ENCODE assay signal across 19 mouse cellular contexts in genomic region chr15:97041182-97041581, GRCm38 (mm10). TPM values are rescaled to one million over a fixed set of nuclear protein-coding genes. Genes with fewer than 3 reads are reported as not detected.
A peak's percentile ranks its signal among the peaks of the same experiment; 100 is the strongest.
DNase-seq lines count a peak whose midpoint lies in the region; ATAC-seq and TF ChIP-seq lines count a peak whose summit lies in the region.
"Had no signal": no experiment of that assay in that cellular context is flagged by ENCODE, and none has a peak within 500 bp of the region (broad histone marks: within the 10 kb centered on the region; RNA-seq: fewer than 3 reads in every experiment).

No protein-coding gene starts in this region.

- TF ChIP-seq CTCF in forebrain, postnatal 0 days (IDR thresholded peaks at IDR 0.05; ENCODE audit: low read depth), result no peak

- no peaks in the 10 kb centered on the region for H3K9me3 ChIP-seq in heart, embryonic 11.5 days (replicated peaks; ENCODE audit: control insufficient read depth, low read length)
- no peaks in the 10 kb centered on the region for H3K9me3 ChIP-seq in kidney, embryonic 15.5 days (replicated peaks)
- no peaks in the 10 kb centered on the region for H3K9me3 ChIP-seq in embryonic facial prominence, embryonic 14.5 days (ENCODE audit: control insufficient read depth, low read length)
- no peaks in the 10 kb centered on the region for H3K9me3 ChIP-seq in liver, embryonic 11.5 days (ENCODE audit: control insufficient read depth, low read length)
- H3K9me3 ChIP-seq in forebrain, postnatal 0 days (ENCODE audit: low read length), result no peaks in the 10 kb centered on the region
- H3K9me3 ChIP-seq: neural tube, embryonic 12.5 days had no signal

- no peak overlapping the region for H3K4me3 ChIP-seq in heart, embryonic 11.5 days (ENCODE audit: low read depth, low read length)
- no peak overlapping the region for H3K4me3 ChIP-seq in kidney, embryonic 15.5 days (replicated peaks)
- H3K4me3 ChIP-seq in embryonic facial prominence, embryonic 14.5 days (ENCODE audit: low read depth, low read length), result no peak overlapping the region
- H3K4me3 ChIP-seq in liver, embryonic 11.5 days (ENCODE audit: low read depth, low read length), result no peak overlapping the region
- H3K4me3 ChIP-seq in forebrain, postnatal 0 days (ENCODE audit: low read depth, low read length), result no peak overlapping the region
- H3K4me3 ChIP-seq: neural tube, embryonic 12.5 days had no signal

- no peak overlapping the region for H3K9ac ChIP-seq in heart, embryonic 11.5 days (ENCODE audit: low read depth, low read length)
- H3K9ac ChIP-seq in kidney, embryonic 15.5 days, result no peak overlapping the region
- H3K9ac ChIP-seq in embryonic facial prominence, embryonic 14.5 days (ENCODE audit: low read depth, low read length), result no peak overlapping the region
- H3K9ac ChIP-seq in liver, embryonic 11.5 days (ENCODE audit: low read depth, low read length), result no peak overlapping the region
- no peak overlapping the region for H3K9ac ChIP-seq in forebrain, postnatal 0 days
- H3K9ac ChIP-seq: hindbrain, embryonic 14.5 days; neural tube, embryonic 12.5 days had no signal

- 86% methylated on average over 9 of the region's 9 CpGs for WGBS in heart, embryonic 11.5 days (ENCODE audit: insufficient replicate concordance)
- WGBS in kidney, embryonic 15.5 days, result 77% methylated on average over 9 of the region's 9 CpGs
- 86% methylated on average over 9 of the region's 9 CpGs for WGBS in embryonic facial prominence, embryonic 14.5 days
- WGBS in liver, embryonic 11.5 days, result 80% methylated on average over 9 of the region's 9 CpGs
- WGBS in forebrain, postnatal 0 days, result 84% methylated on average over 9 of the region's 9 CpGs

- peaks cover 7% of the 10 kb centered on the region for H3K4me1 ChIP-seq in heart, embryonic 11.5 days (ENCODE audit: control insufficient read depth, insufficient read depth, low read length)
- H3K4me1 ChIP-seq in kidney, embryonic 15.5 days, result peaks cover 15% of the 10 kb centered on the region
- H3K4me1 ChIP-seq in embryonic facial prominence, embryonic 14.5 days (ENCODE audit: control insufficient read depth, insufficient read depth, low read length), result peaks cover 10% of the 10 kb centered on the region
- no peaks in the 10 kb centered on the region; the same call in 1 of the 2 replicates for H3K4me1 ChIP-seq in liver, embryonic 11.5 days (replicated peaks; ENCODE audit: control insufficient read depth, insufficient read depth, low read length)
- no peaks in the 10 kb centered on the region for H3K4me1 ChIP-seq in forebrain, postnatal 0 days (ENCODE audit: insufficient read depth)
- H3K4me1 ChIP-seq: neural tube, embryonic 12.5 days had no signal

- peak overlapping the region; percentile 84 for H3K27ac ChIP-seq in heart, embryonic 11.5 days (ENCODE audit: low read depth, low read length)
- H3K27ac ChIP-seq in kidney, embryonic 15.5 days, result peak overlapping the region; percentile 59
- H3K27ac ChIP-seq in embryonic facial prominence, embryonic 14.5 days (replicated peaks; ENCODE audit: low read depth, low read length), result peak overlapping the region; percentile 83
- H3K27ac ChIP-seq in liver, embryonic 11.5 days (ENCODE audit: low read depth, low read length), result peak overlapping the region; percentile 78; the same call in 1 of the 2 replicates
- no peak overlapping the region for H3K27ac ChIP-seq in forebrain, postnatal 0 days (ENCODE audit: low read depth, low read length)
- H3K27ac ChIP-seq: hindbrain, embryonic 14.5 days; neural tube, embryonic 12.5 days had no signal

- no peak for ATAC-seq in heart, embryonic 11.5 days (replicated peaks; ENCODE audit: insufficient number of reproducible peaks, low FRiP score, low TSS enrichment)
- no peak for ATAC-seq in kidney, embryonic 15.5 days (replicated peaks; ENCODE audit: low FRiP score)
- ATAC-seq in embryonic facial prominence, embryonic 14.5 days (ENCODE audit: low read depth), result no peak
- no peak for ATAC-seq in liver, embryonic 11.5 days (replicated peaks; ENCODE audit: low FRiP score)
- no peak for ATAC-seq in forebrain, postnatal 0 days
- ATAC-seq: activated CD4-positive, CD25-positive, alpha-beta regulatory T cell, adult 4 months had no signal

- H3K4me2 ChIP-seq in heart, embryonic 11.5 days, result no peak overlapping the region
- H3K4me2 ChIP-seq in kidney, embryonic 15.5 days, result no peak overlapping the region
- no peak overlapping the region for H3K4me2 ChIP-seq in embryonic facial prominence, embryonic 14.5 days (ENCODE audit: low read depth, low read length)
- H3K4me2 ChIP-seq in liver, embryonic 11.5 days, result no peak overlapping the region
- H3K4me2 ChIP-seq in forebrain, postnatal 0 days (ENCODE audit: low read depth), result no peak overlapping the region
- H3K4me2 ChIP-seq: hindbrain, embryonic 14.5 days; neural tube, embryonic 12.5 days had no signal

- no peak for DNase-seq in heart, adult 8-10 months (ENCODE audit: low spot score)
- DNase-seq in kidney, postnatal 14 days, result no peak
- no peak for DNase-seq in embryonic facial prominence, embryonic 14.5 days (ENCODE audit: low spot score)
- DNase-seq in liver, embryonic 11.5 days (ENCODE audit: low spot score), result no peak
- no peak for DNase-seq in layer of hippocampus, postnatal 10 days (ENCODE audit: low spot score in 2 of 2)
- no peak for DNase-seq in forebrain, postnatal 0 days
- DNase-seq: adrenal gland, postnatal 36 days; cerebellum, postnatal 10 days; embryo, embryonic 11 days; gastrocnemius, postnatal 10 days; kidney, adult 9 months; lung, postnatal 14 days; right cerebral cortex, postnatal 25 days; thymus, adult 2 months had no signal

- H3K36me3 ChIP-seq in heart, embryonic 11.5 days (ENCODE audit: control insufficient read depth, insufficient read depth, low read length), result no peaks in the 10 kb centered on the region
- H3K36me3 ChIP-seq in kidney, embryonic 15.5 days, result no peaks in the 10 kb centered on the region
- no peaks in the 10 kb centered on the region for H3K36me3 ChIP-seq in embryonic facial prominence, embryonic 14.5 days (ENCODE audit: control insufficient read depth, insufficient read depth, low read length)
- H3K36me3 ChIP-seq in liver, embryonic 11.5 days (ENCODE audit: control insufficient read depth, insufficient read depth, low read length), result no peaks in the 10 kb centered on the region
- H3K36me3 ChIP-seq in forebrain, postnatal 0 days (ENCODE audit: insufficient read depth), result no peaks in the 10 kb centered on the region
- H3K36me3 ChIP-seq: neural tube, embryonic 12.5 days had no signal

- no peaks in the 10 kb centered on the region for H3K27me3 ChIP-seq in heart, embryonic 11.5 days (ENCODE audit: control insufficient read depth, insufficient read depth, low read length)
- H3K27me3 ChIP-seq in kidney, embryonic 15.5 days, result no peaks in the 10 kb centered on the region
- no peaks in the 10 kb centered on the region for H3K27me3 ChIP-seq in embryonic facial prominence, embryonic 14.5 days (replicated peaks; ENCODE audit: control insufficient read depth, insufficient read depth, low read length)
- no peaks in the 10 kb centered on the region for H3K27me3 ChIP-seq in liver, embryonic 11.5 days (replicated peaks; ENCODE audit: control insufficient read depth, insufficient read depth, low read length)
- no peaks in the 10 kb centered on the region for H3K27me3 ChIP-seq in forebrain, postnatal 0 days (ENCODE audit: insufficient read depth, low read length)
- H3K27me3 ChIP-seq: neural tube, embryonic 12.5 days had no signal

RNA-seq across cellular contexts. Expression of gene Slc38a4, which starts 14.6 kb away (rescaled TPM):
- 177 and 185 TPM in 2 replicates for polyA plus RNA-seq in heart, embryonic 11.5 days (2014; fragmentation: Nextera tagmentation; extraction: Ambion mirVana)
- 1 to 10 TPM; 3.0 to 5.3 (median 3.7) TPM for total RNA-seq in heart, adult 8-10 months (2022)
- polyA plus RNA-seq in kidney, embryonic 15.5 days (2015; fragmentation: Nextera tagmentation; extraction: Ambion mirVana), result 72.7 and 76.0 TPM in 2 replicates
- 89.0 and 93.5 TPM in 2 replicates for polyA plus RNA-seq in embryonic facial prominence, embryonic 14.5 days (2014; fragmentation: Nextera tagmentation; extraction: Ambion mirVana)
- polyA plus RNA-seq in liver, embryonic 11.5 days (2014; fragmentation: Nextera tagmentation; extraction: Ambion mirVana), result 74.8 and 84.2 TPM in 2 replicates
- total RNA-seq in layer of hippocampus, postnatal 10 days (2021), result 1 to 10 TPM; 1.3 TPM
- total RNA-seq in forebrain, postnatal 0 days (2014; rRNA removed), result 4.2 and 4.4 TPM in 2 replicates
- polyA plus RNA-seq in forebrain, postnatal 0 days (2015; fragmentation: Nextera tagmentation; extraction: Ambion mirVana), result 2.8 TPM in 2 replicates
- polyA plus RNA-seq: activated CD4-positive, CD25-positive, alpha-beta regulatory T cell, adult 4 months had no signal

Comparison
In these comparisons a context has a peak if more than half of its experiments do, and no peak if none do; other contexts are left out.
1. RNA of gene Slc38a4, which starts 14.6 kb away (polyA plus RNA-seq): 177 to 185 TPM in heart, embryonic 11.5 days, 89.0 to 93.5 TPM in embryonic facial prominence, embryonic 14.5 days, 72.7 to 76.0 TPM in kidney, embryonic 15.5 days and 74.8 to 84.2 TPM in liver, embryonic 11.5 days; 2.8 TPM in forebrain, postnatal 0 days; every median in the first group is over 10 times any median in the second.